Mouse (Mus musculus) midbrain, embryonic 10.5 days (tissue): ENCODE data around the gene Nr5a2. TPM values are rescaled to one million over a fixed set of nuclear protein-coding genes. Genes with fewer than 3 reads are reported as not detected.

ENCODE experiments used
- DNase-seq: peaks from one replicate; pipeline ENCODE4 v3.0.0-alpha.2; 2017; ENCODE audit warnings: low spot score
- H3K27ac ChIP-seq: fragments of 300-500 bp; sonication (generic); replicated peaks from 2 replicates; pipeline ENCODE4 v1.5.1; 2016; ENCODE audit warnings: mild to moderate bottlenecking
- H3K27me3 ChIP-seq: fragments of 300-500 bp; sonication (generic); 2 replicates; pipeline ENCODE4 v1.6.1; 2016; ENCODE audit warnings: low read depth, mild to moderate bottlenecking; ENCODE audit not compliant: poor library complexity, severe bottlenecking
- H3K36me3 ChIP-seq: fragments of 300-500 bp; sonication (generic); 2 replicates; pipeline ENCODE4 v1.6.1; 2016; ENCODE audit warnings: mild to moderate bottlenecking, moderate library complexity
- H3K4me1 ChIP-seq: fragments of 300-500 bp; sonication (generic); 2 replicates; pipeline ENCODE4 v1.6.1; 2016
- H3K4me3 ChIP-seq: fragments of 300-500 bp; sonication (generic); 2 replicates; pipeline ENCODE4 v1.5.1; 2016; ENCODE audit warnings: mild to moderate bottlenecking, moderate library complexity
- H3K9me3 ChIP-seq: fragments of 300-500 bp; sonication (generic); replicated peaks from 2 replicates; pipeline ENCODE4 v1.6.1; 2016; ENCODE audit warnings: mild to moderate bottlenecking
- WGBS: fragments of 180-500 bp; shearing (Covaris S2); methylation state at CpG from one replicate; pipeline ENCODE4 v1.1.7; 2016; 5-methylcytosine and 5-hydroxymethylcytosine counted together
- polyA plus RNA-seq: library from polyadenylated mRNA; unstranded; fragments of >200 nt; fragmentation: Nextera tagmentation; extraction: Ambion mirVana; gene quantifications from 2 replicates; pipeline ENCODE4 v1.2.1, GENCODE M21; 2016

Gene Nr5a2
- polyA plus RNA-seq = 0.20 and 0.27 TPM in 2 replicates

DNA sequence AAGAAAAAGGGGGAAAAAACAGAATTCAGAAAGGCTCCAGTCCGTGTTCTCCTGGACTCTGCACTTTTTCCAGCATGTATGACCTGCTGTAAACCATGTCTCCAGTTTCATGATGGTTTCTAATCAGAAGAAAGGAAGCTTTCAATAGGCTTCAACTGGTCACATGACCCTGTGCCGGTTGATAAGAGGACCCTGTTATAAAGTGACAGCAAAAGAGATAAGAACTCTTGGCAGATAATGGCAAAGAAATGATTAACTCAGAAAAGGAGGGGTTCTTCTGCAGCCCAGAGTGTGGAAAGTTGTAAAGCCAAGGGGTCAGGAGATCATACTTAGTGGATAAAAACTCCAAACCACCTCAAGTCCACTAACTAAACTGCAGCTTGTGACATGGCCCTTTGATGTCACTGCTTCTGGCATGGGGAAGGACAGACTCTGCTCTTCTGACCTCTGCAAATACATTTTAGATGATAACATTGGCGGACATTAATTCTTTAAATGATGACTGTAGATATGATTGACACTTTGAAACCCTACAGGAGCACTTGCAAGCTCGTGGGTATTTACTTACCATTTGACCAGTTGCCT lies at the start of gene Nr5a2:
TSS of gene Nr5a2 (minus strand) at position 21 of the 585 bp plus-strand sequence.
- peaks cover 52% of the 10 kb centered on the region for H3K27me3 ChIP-seq
- 71% methylated on average over 4 of the region's 4 CpGs for WGBS
- H3K4me1 ChIP-seq = peaks cover 15% of the 10 kb centered on the region
- no peak within 1 kb of the TSS for H3K27ac ChIP-seq
- no peaks in the 10 kb centered on the region for H3K9me3 ChIP-seq
- no peak for DNase-seq
- H3K36me3 ChIP-seq = no peaks in the 10 kb centered on the region
- no peak within 1 kb of the TSS for H3K4me3 ChIP-seq

DNA sequence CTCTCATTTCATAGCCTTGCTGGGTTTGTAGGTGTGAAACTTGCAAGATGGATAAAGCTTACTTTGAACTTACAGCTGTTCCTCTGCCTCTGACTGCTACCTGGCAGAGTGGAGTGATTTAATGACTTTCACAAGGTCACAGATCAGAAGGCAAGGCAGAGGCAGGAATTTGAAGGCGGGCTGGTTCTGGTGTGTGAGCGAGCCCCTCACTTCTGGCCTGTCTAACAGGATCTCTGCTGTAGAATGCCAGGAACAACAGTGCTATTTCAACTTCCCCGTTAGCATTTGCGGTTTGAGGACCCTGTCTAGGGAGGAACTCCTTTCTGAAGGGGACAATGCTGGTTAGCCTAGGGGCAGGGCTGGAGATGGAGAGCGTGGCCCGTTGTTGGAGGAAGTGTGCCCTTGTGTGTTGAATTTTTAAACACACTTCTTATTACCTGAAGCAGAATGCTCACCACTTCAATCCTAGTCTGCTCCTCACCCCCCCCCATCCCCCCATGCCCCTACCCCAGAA lies 48.5 kb upstream of the Nr5a2 start:
- no peak for DNase-seq
- no peaks in the 10 kb centered on the region for H3K4me1 ChIP-seq
- no peak overlapping the region for H3K27ac ChIP-seq
- no peaks in the 10 kb centered on the region for H3K27me3 ChIP-seq
- 81% methylated on average over 6 of the region's 6 CpGs for WGBS
- no peak overlapping the region for H3K4me3 ChIP-seq
- no peaks in the 10 kb centered on the region for H3K36me3 ChIP-seq
- no peaks in the 10 kb centered on the region for H3K9me3 ChIP-seq

DNA sequence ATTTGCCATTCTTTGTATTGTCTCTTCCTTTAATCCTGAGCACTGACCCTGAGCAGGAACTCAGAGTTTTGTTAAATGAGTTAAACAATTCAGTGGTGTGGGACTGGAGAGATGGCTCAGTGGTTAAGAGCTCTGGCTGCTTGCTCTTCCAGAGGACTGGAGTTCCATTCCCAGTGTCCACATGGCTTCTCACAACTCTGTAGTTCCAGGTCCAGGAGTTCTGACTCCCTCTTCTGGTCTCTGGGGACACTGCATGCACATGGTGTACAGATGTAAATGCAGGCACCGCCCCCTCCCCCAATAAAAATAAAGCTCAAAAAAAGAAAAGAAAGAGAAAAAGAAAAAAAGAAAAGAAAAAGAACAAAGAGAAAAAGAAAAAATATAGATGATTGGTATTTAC lies 43.6 kb upstream of the Nr5a2 start:
- no peaks in the 10 kb centered on the region for H3K36me3 ChIP-seq
- no peaks in the 10 kb centered on the region for H3K4me1 ChIP-seq
- no peak for DNase-seq
- H3K4me3 ChIP-seq = no peak overlapping the region
- H3K9me3 ChIP-seq = 0 out of 2 replicates have a peak, but pooled peaks cover 6% of the 10 kb centered on the region
- H3K27ac ChIP-seq = no peak overlapping the region
- H3K27me3 ChIP-seq = no peaks in the 10 kb centered on the region
- WGBS = 83% methylated on average over 1 of the region's 1 CpGs

DNA sequence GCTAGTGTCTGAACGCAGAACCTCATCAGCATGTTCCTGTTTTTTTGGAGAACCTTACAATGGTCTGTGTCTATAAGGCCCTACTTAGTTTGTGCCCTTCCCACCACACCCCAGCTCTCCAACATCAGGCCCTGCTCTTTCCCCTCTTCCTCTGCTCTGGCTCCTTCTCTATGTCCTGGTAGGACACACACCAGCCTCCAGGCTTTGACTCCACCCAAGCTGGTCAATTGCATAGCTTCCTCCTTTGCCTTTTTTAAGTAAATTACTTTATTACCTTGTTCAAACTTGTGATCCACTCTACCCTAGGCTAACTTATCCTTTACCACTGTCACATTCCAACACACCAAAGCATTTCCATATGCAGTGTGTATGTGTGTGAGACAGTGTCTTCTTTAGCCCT lies 42.9 kb upstream of the Nr5a2 start:
- H3K36me3 ChIP-seq = no peaks in the 10 kb centered on the region
- no peak overlapping the region for H3K27ac ChIP-seq
- H3K27me3 ChIP-seq = no peaks in the 10 kb centered on the region
- 0 out of 2 replicates have a peak, but pooled peaks cover 6% of the 10 kb centered on the region for H3K9me3 ChIP-seq
- WGBS = 89% methylated on average over 1 of the region's 1 CpGs
- H3K4me3 ChIP-seq = no peak overlapping the region
- H3K4me1 ChIP-seq = no peaks in the 10 kb centered on the region
- DNase-seq = no peak

DNA sequence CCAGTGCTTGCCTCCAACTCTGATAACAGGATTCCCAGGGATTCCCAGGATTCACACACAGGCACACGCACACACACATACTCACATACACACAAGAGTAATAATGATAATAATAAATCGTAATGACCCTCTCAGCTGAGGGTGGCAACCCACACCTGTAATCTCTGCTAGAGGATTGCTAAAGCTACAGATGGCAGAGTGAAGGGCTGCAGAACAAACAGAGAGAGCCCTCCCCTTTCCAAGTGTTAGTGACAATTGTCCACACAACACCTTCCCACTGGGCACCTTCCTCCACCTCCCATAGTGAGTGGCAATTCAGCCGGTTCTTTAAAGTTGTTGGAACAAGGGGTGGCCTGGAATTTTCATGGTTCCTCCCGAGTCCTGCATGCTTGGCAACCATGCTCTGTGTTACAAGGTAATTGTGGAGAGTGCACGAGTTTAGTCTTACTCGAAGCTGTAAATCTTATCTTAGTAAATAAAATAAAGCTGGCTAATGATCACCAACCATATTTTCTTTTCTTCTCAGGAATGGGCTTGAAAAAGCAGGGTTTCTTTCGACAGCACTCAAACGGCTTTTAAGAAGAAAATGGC lies 31.6 kb upstream of the Nr5a2 start:
- DNase-seq = no peak
- no peak overlapping the region for H3K4me3 ChIP-seq
- no peaks in the 10 kb centered on the region for H3K9me3 ChIP-seq
- no peaks in the 10 kb centered on the region for H3K36me3 ChIP-seq
- no peaks in the 10 kb centered on the region for H3K4me1 ChIP-seq
- WGBS = 86% methylated on average over 8 of the region's 8 CpGs
- H3K27me3 ChIP-seq = no peaks in the 10 kb centered on the region
- no peak overlapping the region for H3K27ac ChIP-seq

DNA sequence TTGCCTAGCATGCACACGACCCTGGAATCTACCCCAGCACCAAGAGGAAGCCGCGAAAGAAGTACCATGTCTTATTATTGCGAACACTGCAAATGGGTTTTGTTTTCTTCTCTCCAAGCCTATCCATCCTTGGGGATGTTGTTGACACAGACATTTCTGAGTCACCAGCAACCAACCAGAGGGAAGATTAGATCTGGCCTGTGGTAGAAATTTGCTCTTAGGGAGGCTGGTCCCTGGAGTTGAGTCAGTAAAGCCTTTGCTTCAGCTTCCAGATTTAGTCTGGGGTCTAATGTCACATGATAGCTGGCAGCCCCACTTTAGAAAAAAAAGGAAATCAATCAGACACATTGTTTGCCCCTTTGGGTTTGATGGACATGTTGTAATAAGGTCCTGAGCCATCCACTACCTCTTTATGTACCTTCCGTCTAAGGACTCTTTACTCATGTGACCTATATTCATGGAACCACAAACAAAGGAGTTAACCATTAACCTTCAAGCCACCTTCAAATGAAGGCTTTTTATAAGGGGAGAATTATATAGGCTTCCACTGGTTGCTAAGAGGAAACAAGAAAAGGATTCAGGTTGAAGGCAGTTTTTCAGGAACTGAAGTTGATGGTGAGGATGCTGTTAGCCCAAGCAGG lies 20.1 kb upstream of the Nr5a2 start:
- H3K36me3 ChIP-seq = no peaks in the 10 kb centered on the region
- DNase-seq = no peak
- WGBS = 91% methylated on average over 5 of the region's 5 CpGs

DNA sequence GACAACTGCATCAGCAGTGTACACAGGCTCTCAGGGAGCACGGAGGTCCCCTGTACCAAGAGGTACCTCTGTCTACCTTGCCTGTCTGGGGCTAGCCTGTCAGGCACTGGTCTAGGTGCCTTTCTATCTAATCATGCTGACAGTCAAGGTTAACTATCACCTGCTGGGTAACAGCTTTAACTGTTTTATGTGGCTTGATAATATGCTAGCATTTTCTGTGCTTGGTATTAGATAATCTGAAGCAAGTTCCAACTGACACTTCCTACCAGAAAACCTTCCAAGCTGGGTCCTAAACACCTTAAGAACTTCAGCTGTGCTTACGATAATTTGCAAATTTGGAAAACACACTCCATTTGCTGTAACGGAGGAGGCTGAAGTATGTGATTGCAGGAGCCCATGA lies 17.6 kb upstream of the Nr5a2 start:
- Histone ChIP-seq H3K27ac (no peak overlapping the region), H3K4me3 (no peak overlapping the region), H3K9me3 (no peaks in the 10 kb centered on the region), H3K27me3 (no peaks in the 10 kb centered on the region), H3K4me1 (peaks cover 3% of the 10 kb centered on the region; the same call in 1 of the 2 replicates), H3K36me3 (no peaks in the 10 kb centered on the region)
- WGBS = 81% methylated on average over 3 of the region's 3 CpGs
- DNase-seq = no peak

More for the DNA sequence above, 20.1 kb upstream of the Nr5a2 start:
- H3K4me3 ChIP-seq = no peak overlapping the region
- no peaks in the 10 kb centered on the region for H3K27me3 ChIP-seq
- no peak overlapping the region for H3K27ac ChIP-seq
- H3K9me3 ChIP-seq = no peaks in the 10 kb centered on the region
- H3K4me1 ChIP-seq = peaks cover 3% of the 10 kb centered on the region; the same call in 1 of the 2 replicates

DNA sequence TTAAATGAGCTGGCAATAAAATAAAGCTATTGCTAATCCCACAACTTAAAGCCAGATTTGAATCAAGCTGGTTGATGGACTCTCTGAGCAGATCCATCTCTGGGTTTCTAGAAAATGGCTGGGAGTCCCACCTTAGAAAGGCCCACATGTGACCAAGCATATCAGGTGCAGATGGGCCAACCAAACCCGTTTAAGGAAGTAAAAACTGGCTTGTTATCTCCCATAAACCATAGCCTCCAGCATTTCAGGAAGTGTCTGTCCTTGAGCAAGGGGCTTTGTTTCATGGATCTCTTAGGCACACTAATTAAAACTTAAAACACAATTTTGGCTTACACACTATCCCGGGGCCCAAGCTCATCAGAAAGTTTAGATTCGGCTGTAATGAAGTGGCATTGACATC lies 13.8 kb upstream of the Nr5a2 start:
- DNase-seq = no peak
- Histone ChIP-seq H3K27me3 (no peaks in the 10 kb centered on the region; the same call in 1 of the 2 replicates), H3K4me1 (no peaks in the 10 kb centered on the region), H3K36me3 (no peaks in the 10 kb centered on the region), H3K9me3 (no peaks in the 10 kb centered on the region), H3K27ac (no peak overlapping the region), H3K4me3 (no peak overlapping the region)
- WGBS = 87% methylated on average over 3 of the region's 3 CpGs

DNA sequence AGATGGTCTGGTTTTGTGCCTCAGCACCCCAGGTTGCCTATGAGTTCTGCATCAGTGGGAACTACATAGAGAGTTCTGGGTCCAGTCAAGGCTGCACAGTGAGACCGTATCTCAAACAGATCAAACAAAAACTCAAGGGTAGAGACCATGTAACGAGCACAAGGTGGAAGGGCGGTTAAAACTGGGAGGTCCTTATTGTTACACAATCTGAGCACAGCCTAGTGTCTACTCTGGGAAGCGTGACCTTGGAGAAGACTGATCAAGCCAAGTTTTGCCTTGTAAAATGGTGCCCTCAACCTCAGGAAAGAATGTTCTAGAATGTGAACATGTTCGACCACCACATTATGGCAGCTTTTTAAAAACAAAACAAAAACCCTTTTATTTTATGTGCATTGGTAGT lies 12.8 kb upstream of the Nr5a2 start:
- no peak overlapping the region for H3K4me3 ChIP-seq
- WGBS = 90% methylated on average over 5 of the region's 5 CpGs
- H3K27ac ChIP-seq = no peak overlapping the region
- no peaks in the 10 kb centered on the region for H3K36me3 ChIP-seq
- H3K4me1 ChIP-seq = no peaks in the 10 kb centered on the region
- H3K27me3 ChIP-seq = no peaks in the 10 kb centered on the region; the same call in 1 of the 2 replicates
- H3K9me3 ChIP-seq = no peaks in the 10 kb centered on the region
- no peak for DNase-seq

DNA sequence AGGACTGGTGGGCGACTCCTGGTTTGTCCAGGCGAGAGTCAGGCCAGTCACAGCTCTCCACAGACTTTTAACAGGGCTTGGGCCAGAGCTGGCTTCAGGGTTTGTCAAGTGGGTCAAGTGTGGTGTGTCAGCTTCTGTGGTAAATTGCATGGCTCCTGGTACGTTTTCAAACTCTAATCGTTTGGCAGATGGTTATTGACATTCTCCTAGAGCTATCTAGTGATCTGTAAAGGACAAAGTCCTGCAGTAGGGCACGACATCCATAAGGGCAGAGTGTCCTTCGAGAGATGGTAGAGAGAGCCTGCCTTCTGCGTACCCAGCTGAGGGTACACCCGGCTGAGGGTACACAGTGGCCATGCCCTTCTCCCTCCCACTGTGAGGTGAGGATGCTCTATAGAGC lies 10.7 kb upstream of the Nr5a2 start:
- DNase-seq = no peak
- no peak overlapping the region for H3K4me3 ChIP-seq
- no peaks in the 10 kb centered on the region for H3K4me1 ChIP-seq
- H3K36me3 ChIP-seq = no peaks in the 10 kb centered on the region
- no peak overlapping the region for H3K27ac ChIP-seq
- H3K9me3 ChIP-seq = no peaks in the 10 kb centered on the region
- no peaks in the 10 kb centered on the region; the same call in 1 of the 2 replicates for H3K27me3 ChIP-seq
- WGBS = 85% methylated on average over 8 of the region's 8 CpGs

DNA sequence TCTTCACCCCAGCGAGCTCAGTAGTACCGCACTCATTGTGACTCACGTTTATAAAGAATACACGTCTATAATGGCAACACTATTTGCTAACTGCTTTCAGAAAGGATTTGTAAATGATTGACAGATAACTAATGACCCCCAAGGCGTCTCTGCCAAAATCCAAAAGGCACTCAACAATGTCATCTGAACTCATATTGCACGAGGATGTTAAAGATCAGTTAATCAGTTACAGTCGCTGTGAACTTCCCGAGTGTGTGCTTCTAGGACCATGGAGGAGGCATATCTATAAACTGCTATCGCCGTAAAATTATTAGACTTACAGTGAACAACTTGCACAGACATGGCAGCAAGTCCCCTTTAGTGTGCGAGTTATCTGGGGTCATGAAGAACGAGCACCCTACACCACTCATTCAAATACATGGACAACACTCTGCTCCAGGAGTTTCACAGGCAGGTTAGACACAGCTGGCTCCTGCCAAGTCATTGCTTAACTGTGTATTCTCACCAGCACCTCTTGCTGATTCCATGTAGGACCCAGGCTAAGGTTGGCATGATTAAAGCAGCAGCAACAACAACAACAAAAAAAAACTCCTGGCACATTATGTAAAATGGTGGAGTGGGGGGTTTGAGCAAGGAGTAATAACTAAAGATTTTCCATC lies 6.6 kb upstream of the Nr5a2 start:
- Histone ChIP-seq H3K4me3 (no peak overlapping the region), H3K9me3 (no peaks in the 10 kb centered on the region), H3K36me3 (no peaks in the 10 kb centered on the region), H3K27me3 (no peaks in the 10 kb centered on the region; the same call in 1 of the 2 replicates), H3K27ac (no peak overlapping the region), H3K4me1 (no peaks in the 10 kb centered on the region)
- 89% methylated on average over 12 of the region's 12 CpGs for WGBS
- DNase-seq = no peak

DNA sequence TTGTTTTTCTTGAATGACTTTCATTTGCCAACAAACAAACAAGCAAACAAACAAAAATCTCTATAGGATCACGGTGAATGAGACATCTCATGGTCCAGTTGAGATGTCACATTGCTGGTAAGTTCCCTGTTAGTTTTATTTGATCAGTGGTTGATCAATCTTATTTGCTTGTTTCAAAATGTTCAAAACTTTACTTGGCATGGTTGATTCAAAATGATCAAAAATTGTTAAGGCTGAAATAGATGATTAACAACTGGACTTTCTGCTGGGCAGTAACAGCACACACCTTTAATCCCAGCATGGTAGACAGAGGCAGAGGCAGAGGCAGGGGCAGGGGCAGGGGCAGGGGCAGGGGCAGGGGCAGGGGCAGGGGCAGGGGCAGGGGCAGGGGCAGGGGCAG lies 757 bp downstream of the Nr5a2 start:
- no peak overlapping the region for H3K4me3 ChIP-seq
- H3K27ac ChIP-seq = no peak overlapping the region
- no peak for DNase-seq
- no peaks in the 10 kb centered on the region for H3K9me3 ChIP-seq
- 58% methylated on average over 1 of the region's 1 CpGs for WGBS
- H3K4me1 ChIP-seq = peaks cover 15% of the 10 kb centered on the region
- H3K27me3 ChIP-seq = peaks cover 62% of the 10 kb centered on the region
- H3K36me3 ChIP-seq = no peaks in the 10 kb centered on the region
